Mouse (Mus musculus) right cerebral cortex, postnatal 14 days (tissue): ENCODE measurements around the gene Zfp580.
"Not testable (repeated sequence)": the region's sequence is repeated elsewhere in the genome, so short reads cannot be mapped to it uniquely, and the experiment has no call there.

ENCODE experiments used
- DNase-seq: peaks from one replicate; pipeline ENCODE4 v3.0.0; 2022

The Zfp580 gene

DNA sequence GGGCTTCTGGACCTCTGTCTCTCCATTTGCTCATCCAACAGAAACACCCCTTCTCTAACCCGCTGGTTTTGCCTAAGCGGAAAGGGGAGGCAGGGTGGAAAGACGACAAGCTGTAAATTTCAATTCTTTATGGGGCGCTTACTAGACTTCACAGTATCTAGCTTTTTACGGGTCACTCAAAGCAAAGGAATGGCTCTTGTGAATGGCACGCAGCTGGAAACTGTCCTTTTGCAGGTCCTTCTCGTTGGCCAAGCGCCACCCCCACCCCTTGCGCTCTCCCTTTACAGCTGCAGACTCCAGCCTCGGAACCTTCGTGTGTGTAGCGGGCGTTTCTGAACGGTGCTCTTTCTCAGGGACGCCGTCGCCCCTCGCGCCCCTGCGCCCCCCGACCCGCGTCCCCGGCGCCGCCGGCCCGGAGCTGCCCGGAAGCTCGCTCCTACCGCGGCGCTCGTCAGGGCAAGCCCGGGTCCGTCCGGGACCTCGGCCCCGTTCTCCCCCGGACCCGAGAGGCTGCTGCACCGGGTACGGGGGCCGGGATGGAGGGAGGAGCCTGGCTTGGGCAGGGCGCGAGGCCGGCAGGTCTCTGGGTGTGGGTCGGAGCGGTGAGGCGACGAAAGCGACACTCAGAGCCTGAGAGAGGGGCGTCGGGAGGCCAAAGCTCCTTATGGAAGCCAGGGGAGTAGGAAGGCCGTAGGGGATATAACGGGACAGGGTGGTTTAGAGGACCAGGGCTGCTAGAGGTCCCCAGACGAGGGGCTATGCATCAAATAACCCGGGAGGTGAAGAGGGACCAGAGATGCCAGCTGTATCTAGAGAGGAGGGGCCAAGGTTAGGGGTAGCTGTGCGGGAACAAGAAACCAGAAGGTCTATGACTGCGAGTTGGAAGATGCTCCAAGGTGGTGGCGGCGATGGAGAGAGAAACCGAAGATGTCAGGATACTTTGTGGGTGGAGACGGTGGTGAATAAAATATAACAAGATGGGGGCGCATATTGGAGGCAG, at the start of gene Zfp580:
TSS of gene Zfp580 (plus strand) at position 346 of the 1,000 bp plus-strand sequence.
- DNase-seq = peak; percentile 74

DNA sequence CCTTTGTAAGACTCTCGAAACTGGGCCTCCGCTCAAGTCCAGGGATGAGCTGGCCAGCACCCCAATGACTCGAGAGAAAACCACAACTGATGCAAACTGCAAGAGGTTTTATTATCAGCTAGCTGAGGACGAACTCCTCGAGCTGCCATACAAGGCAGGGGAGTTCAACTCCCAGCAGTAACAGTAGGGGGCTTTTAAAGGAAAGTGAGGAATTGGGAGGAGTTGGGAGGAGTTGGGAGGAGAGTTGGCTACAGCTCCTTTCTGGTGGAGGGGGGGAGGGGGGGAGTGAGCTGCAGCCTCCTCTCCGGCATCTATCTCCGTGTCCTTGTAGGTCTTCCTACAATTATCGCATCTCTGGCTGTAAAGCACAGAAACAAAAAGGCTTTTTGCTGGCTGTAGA, 48.5 kb upstream of the Zfp580 start:
- not testable (repeated sequence) for DNase-seq

DNA sequence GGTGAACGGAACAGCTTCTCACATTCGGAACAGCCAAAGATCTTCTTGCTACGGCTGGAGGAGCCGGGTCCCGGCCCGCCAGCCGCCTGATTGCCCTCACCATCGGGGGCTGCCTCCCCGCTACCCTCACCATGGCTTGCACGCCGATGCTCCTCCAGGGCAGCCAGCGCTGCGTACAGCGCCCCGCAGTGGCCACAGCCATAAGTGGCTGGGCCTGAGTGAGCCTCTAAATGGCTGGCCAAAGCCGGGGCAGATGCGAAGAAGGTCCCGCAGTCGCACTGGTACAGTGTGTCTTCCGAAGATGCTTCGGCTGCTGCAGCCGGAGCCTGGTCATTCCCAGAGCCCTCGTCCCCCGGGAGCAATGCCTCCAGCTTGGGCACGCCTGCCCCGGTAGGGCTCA, 43.1 kb upstream of the Zfp580 start:
- DNase-seq = no peak

DNA sequence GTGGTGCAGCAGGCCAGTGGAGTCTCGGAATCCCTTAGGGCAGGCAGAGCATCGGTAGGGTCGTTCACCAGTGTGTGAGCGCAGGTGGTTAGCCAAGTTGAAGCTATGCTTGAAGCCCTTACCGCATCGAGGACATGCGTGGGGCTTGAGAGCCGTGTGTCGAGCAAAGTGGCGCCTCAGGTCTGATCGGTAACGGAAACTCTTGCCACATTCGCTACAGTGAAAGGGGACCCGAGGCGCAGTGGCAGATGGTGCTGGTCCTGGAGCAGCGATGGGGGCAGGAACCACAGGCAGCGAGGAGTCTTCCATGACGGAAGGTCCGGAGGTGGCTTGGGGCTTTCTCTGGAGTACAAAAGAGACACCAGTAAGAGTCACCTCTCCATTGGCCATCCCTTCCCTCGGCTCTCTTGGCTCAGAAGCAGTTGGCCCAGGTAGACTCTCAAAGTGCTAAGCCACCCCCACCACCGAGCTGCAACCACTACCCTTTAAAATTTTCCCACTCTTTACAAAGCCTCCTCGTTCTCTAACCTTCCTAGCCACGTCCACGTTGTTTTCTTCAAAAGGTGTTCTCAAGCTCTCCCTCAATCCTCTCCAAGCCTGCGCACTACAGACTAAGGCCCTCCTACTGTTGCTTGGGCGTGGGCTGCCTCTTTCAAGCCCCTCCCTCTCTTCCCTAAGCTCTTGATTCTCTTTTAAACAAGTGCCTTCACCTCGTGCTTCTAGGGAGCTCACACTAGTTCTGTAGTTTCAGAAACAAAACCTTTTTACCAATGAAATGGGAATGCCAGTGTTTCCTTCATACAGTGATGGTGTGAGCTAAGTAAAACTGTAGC, 38.4 kb upstream of the Zfp580 start:
- DNase-seq = no peak

- DNase-seq = peak; percentile 94
These were observed 36.9 kb upstream of the Zfp580 start, which contains the start of the genes Zfp524 and Fiz1 for GRCm38 (mm10) chr7:5014251-5015117. TSS of gene Zfp524 (plus strand) at chr7:5014415. TSS of gene Fiz1 (minus strand) at chr7:5014697.

DNA sequence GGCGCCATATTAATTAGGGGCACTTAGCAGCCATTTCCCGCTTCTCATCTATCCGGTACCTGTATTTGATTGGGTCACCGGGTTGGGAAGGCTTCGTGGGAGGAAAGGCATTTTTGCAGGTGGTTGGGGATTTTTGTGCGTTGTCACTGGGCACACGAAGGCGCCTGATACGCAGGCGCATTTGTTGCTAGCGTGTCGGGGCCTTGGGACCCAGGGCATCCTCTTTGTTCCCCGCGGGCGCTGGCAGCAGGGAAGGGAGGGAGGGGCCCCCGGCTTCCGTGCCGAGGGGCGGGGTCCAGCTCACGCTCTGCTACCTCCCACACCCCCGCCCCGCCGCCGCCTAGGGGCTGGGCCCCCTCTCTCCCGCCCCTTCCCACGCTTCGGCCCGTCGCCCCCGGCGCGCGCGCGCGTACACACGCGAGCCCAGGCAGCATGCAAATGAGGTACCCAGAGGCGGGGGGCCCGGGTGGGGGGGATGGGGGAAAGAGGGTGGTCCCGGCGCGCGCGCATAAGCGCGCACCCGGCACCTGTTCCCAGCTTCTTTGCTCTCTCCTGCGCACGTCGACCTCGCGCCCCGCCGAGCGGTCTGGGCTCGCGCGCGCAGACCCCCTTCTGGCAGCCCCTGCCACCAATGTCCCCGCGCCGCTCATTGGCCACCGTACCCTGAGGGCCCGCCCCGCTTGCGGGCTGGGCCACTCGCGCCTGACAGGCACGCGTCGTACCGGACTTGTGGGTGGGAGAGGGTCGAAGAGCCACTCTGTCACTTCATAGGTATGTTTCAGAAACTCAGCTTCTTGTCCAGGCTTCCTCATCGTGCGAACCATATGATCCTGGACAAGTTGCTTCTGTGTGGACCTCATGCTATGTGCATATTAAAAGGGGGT, 36.0 kb upstream of the Zfp580 start, which contains the start of gene Gm44973:
TSS of gene Gm44973 (plus strand) at position 379 of the 884 bp plus-strand sequence.
- DNase-seq = peak; percentile 92

GRCm38 (mm10) chr7:5016057-5016456, 35.3 kb upstream of the Zfp580 start:
- DNase-seq = no peak

GRCm38 (mm10) chr7:5016920-5017319, 34.4 kb upstream of the Zfp580 start:
- DNase-seq = no peak

DNA sequence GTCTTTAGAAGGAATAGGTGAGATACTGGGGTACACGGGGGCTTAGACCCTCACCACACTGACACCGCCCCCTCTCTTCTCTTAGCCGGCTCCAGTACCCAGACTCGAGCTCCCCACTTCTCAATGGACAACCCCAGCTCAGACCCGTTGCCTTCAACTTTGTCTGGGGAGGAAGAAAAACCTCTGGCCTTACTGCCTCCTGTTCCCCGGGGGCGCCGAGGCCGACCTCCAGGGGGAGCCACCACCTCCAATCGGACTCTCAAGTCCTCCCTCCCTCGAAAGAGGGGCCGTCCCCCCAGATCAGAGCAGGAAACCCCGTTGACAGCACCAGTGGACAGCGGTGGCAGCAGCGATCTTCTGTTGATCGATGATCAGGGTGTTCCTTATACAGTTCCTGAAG, 34.0 kb upstream of the Zfp580 start:
- DNase-seq = peak; percentile 47

- no peak for DNase-seq
These were observed 33.4 kb upstream of the Zfp580 start for GRCm38 (mm10) chr7:5017931-5018330.

DNA sequence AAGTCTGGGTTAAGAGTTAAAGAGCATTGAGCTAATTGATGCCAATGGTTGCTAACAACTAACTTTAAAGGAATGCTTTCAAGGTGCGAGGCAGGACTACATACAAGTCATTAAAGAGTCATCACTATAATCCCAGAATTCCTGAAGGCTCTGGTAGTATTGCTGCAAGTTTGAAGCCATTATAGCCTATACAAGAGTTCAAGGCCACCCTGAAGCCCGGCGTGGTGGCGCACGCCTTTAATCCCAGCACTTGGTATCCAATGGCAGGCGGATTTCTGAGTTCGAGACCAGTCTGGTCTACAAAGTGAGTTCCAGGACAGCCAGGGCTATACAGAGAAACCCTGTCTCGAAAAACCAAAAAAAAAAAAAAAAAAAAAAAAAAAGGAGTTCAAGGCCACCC, 31.8 kb upstream of the Zfp580 start:
- DNase-seq = not testable (repeated sequence)

- DNase-seq = peak; percentile 100
These were observed 31.2 kb upstream of the Zfp580 start, which contains the start of the genes Zfp865 and Ccdc106 for GRCm38 (mm10) chr7:5020000-5020681. TSS of gene Zfp865 (plus strand) at chr7:5020376. TSS of gene Ccdc106 (plus strand) at chr7:5020553.

GRCm38 (mm10) chr7:5020685-5021084, 30.7 kb upstream of the Zfp580 start:
- DNase-seq = no peak

GRCm38 (mm10) chr7:5021197-5021596, 30.1 kb upstream of the Zfp580 start:
- DNase-seq = no peak

- DNase-seq = no peak
These were observed 21.8 kb upstream of the Zfp580 start for GRCm38 (mm10) chr7:5029543-5029942.

GRCm38 (mm10) chr7:5029946-5030345, 21.4 kb upstream of the Zfp580 start:
- DNase-seq = no peak

DNA sequence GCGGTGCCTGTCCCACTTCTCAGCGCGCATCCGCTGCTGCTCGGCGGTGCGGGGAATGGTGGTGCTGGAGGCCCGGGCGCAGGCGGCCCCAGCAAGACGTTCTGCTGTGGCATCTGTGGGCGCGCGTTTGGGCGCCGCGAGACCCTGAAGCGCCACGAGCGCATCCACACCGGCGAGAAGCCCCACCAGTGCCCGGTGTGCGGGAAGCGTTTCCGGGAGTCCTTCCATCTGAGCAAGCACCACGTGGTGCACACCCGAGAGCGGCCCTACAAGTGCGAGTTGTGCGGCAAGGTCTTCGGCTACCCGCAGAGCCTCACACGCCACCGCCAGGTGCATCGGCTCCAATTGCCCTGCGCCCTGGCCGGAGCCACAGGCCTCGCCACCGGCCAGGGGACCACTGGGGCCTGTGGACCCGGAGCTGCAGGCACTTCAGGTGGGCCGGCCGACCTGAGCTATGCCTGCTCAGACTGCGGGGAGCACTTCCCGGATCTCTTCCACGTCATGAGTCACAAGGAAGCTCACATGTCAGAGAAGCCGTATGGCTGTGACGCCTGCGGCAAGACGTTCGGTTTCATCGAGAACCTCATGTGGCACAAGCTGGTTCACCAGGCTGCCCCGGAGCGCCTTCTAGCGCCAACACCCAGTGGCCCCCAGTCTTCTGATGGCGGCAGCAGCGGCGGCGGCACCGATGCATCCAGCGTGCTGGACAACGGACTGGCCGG, 20.6 kb upstream of the Zfp580 start:
- DNase-seq = no peak

- no peak for DNase-seq
These were observed 19.8 kb upstream of the Zfp580 start for GRCm38 (mm10) chr7:5031496-5031895.

DNA sequence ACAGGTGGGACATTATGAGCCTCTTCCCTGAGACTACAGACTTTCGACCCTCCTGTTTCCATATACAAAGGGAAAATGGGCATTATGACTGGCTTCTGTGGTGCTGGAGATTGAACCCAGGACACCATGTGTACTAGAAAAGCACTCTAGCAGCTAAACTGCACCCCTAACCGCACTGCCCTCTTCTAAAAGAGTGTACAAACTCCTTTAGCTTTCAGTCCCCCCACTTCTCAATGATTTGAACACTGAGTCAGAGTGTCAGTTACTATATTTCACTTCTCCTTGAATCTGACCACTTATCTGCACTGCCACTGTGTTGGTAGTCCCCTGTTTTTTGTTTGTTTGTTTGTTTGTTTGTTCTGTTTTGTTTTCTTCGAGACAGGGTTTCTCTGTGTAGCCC, 17.5 kb upstream of the Zfp580 start, which contains the start of gene 4632433K11Rik:
TSS of gene 4632433K11Rik (plus strand) at position 301 of the 400 bp plus-strand sequence.
- no peak for DNase-seq

DNA sequence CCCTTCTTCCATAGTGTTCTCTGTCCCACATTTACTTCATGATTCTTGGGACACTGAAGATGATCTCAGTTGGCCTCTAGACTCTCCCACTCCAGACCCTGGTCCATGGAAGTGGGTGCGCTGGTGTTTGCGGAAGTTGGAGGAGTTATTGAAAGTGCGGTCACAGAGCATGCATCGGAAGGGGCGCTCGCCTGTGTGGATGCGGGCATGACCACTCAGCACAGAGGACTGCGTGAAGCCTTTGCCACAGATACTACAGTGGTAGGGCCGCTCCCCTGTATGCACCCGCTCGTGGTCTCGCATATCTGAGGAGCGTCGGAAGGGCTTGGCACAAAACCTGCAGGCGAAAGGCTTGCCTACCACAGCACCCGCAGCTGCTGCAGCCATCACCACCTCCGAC, 15.7 kb upstream of the Zfp580 start:
- DNase-seq = no peak
